Mouse (Mus musculus): Measurements from ENCODE around the gene Pygm. TPM values are rescaled to one million over a fixed set of nuclear protein-coding genes. Genes with fewer than 3 reads are reported as not detected.

Gene Pygm
- polyA plus RNA-seq (2015; fragmentation: Nextera tagmentation; extraction: Ambion mirVana) = 2.5 and 8.9 TPM in 2 replicates

- Histone ChIP-seq H3K27ac (ENCODE audit: low read depth) (no peak within 1 kb of the TSS), H3K4me1 (ENCODE audit: insufficient read depth) (peaks cover 9% of the 10 kb centered on the region; the same call in 1 of the 2 replicates), H3K4me2 (ENCODE audit: low read depth, low read length) (peak within 1 kb of the TSS; percentile 40; the same call in 1 of the 2 replicates), H3K4me3 (ENCODE audit: low read depth, low read length) (no peak within 1 kb of the TSS), H3K36me3 (replicated peaks; ENCODE audit: insufficient read depth, low read length) (no peaks in the 10 kb centered on the region), H3K9ac (replicated peaks) (no peak within 1 kb of the TSS; the same call in 1 of the 2 replicates), H3K27me3 (ENCODE audit: insufficient read depth, low read length) (no peaks in the 10 kb centered on the region), H3K9me3 (ENCODE audit: low read length) (no peaks in the 10 kb centered on the region)
- no peak for DNase-seq
- WGBS (ENCODE audit: insufficient replicate concordance) = 24% methylated on average over 7 of the region's 7 CpGs
- TF ChIP-seq EP300 (IDR thresholded peaks at IDR 0.05; ENCODE audit: low read depth) (no peak), CTCF (IDR thresholded peaks at IDR 0.05; ENCODE audit: low read depth) (no peak)
- no peak for ATAC-seq
Measured at GRCm38 (mm10) chr19:6384128-6384527, at the start of gene Pygm. TSS of gene Pygm (plus strand) at chr19:6384399.

- TF ChIP-seq EP300 (IDR thresholded peaks at IDR 0.05; ENCODE audit: low read depth) (peak; percentile 56; the same call in 1 of the 2 replicates), CTCF (IDR thresholded peaks at IDR 0.05; ENCODE audit: low read depth) (peak; percentile 55)
- peaks cover 37% of the 10 kb centered on the region for H3K4me1 ChIP-seq (ENCODE audit: insufficient read depth)
- peak; percentile 90 for DNase-seq
- peak within 1 kb of the TSS; percentile 99 for H3K4me2 ChIP-seq (ENCODE audit: low read depth, low read length)
- peaks cover 29% of the 10 kb centered on the region for H3K36me3 ChIP-seq (replicated peaks; ENCODE audit: insufficient read depth, low read length)
- no peaks in the 10 kb centered on the region for H3K9me3 ChIP-seq (ENCODE audit: low read length)
- WGBS (ENCODE audit: insufficient replicate concordance) = under 1% methylated on average over 36 of the region's 43 CpGs
- no peaks in the 10 kb centered on the region for H3K27me3 ChIP-seq (ENCODE audit: insufficient read depth, low read length)
- H3K9ac ChIP-seq (replicated peaks) = peak within 1 kb of the TSS; percentile 77
- peak; percentile 90 for ATAC-seq
- H3K27ac ChIP-seq (ENCODE audit: low read depth) = peak within 1 kb of the TSS; percentile 78
- H3K4me3 ChIP-seq (ENCODE audit: low read depth, low read length) = peak within 1 kb of the TSS; percentile 80
Measured at GRCm38 (mm10) chr19:6334673-6335457, 49.3 kb upstream of the Pygm start, which contains the start of gene Men1. TSS of gene Men1 (plus strand) at chr19:6334979.

- Histone ChIP-seq H3K4me1 (ENCODE audit: insufficient read depth) (peaks cover 43% of the 10 kb centered on the region), H3K36me3 (replicated peaks; ENCODE audit: insufficient read depth, low read length) (peaks cover 29% of the 10 kb centered on the region), H3K4me2 (ENCODE audit: low read depth, low read length) (peak overlapping the region; percentile 99), H3K9ac (replicated peaks) (peak overlapping the region; percentile 77), H3K27me3 (ENCODE audit: insufficient read depth, low read length) (no peaks in the 10 kb centered on the region), H3K9me3 (ENCODE audit: low read length) (no peaks in the 10 kb centered on the region), H3K27ac (ENCODE audit: low read depth) (peak overlapping the region; percentile 61), H3K4me3 (ENCODE audit: low read depth, low read length) (peak overlapping the region; percentile 80)
- peak; percentile 31 for ATAC-seq
- peak; percentile 47 for DNase-seq
- TF ChIP-seq EP300 (IDR thresholded peaks at IDR 0.05; ENCODE audit: low read depth) (no peak), CTCF (IDR thresholded peaks at IDR 0.05; ENCODE audit: low read depth) (no peak)
- WGBS (ENCODE audit: insufficient replicate concordance) = under 1% methylated on average over 24 of the region's 25 CpGs
Measured at GRCm38 (mm10) chr19:6335458-6335827, 48.8 kb upstream of the Pygm start.

GRCm38 (mm10) chr19:6336920-6337319, 47.3 kb upstream of the Pygm start:
- Histone ChIP-seq H3K9me3 (ENCODE audit: low read length) (no peaks in the 10 kb centered on the region), H3K27me3 (ENCODE audit: insufficient read depth, low read length) (no peaks in the 10 kb centered on the region), H3K4me2 (ENCODE audit: low read depth, low read length) (peak overlapping the region; percentile 99; the same call in 1 of the 2 replicates), H3K4me3 (ENCODE audit: low read depth, low read length) (no peak overlapping the region), H3K36me3 (replicated peaks; ENCODE audit: insufficient read depth, low read length) (peaks cover 29% of the 10 kb centered on the region), H3K27ac (ENCODE audit: low read depth) (no peak overlapping the region), H3K4me1 (ENCODE audit: insufficient read depth) (peaks cover 48% of the 10 kb centered on the region), H3K9ac (replicated peaks) (no peak overlapping the region)
- no peak for ATAC-seq
- TF ChIP-seq CTCF (IDR thresholded peaks at IDR 0.05; ENCODE audit: low read depth) = no peak
- no peak for TF ChIP-seq EP300 (IDR thresholded peaks at IDR 0.05; ENCODE audit: low read depth)
- WGBS (ENCODE audit: insufficient replicate concordance) = 91% methylated on average over 10 of the region's 10 CpGs
- no peak for DNase-seq

DNA sequence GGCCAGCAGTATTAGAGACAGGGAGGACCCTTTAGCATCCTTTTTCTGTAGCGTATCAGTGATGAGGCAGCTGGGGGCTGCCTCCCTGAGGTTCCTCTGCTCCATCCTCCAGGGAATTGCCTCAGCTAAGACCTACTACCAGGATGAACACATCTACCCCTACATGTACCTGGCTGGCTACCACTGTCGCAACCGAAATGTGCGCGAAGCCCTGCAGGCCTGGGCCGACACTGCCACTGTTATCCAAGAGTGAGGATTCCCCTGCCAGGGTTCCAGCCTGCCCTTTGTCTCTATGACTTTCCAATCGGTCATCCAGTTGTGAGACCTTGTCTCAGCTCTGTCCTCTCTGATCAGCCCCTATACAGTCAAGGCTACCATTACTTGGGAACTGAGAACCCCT, 46.0 kb upstream of the Pygm start:
- Histone ChIP-seq H3K4me3 (ENCODE audit: low read depth, low read length) (no peak overlapping the region), H3K4me1 (ENCODE audit: insufficient read depth) (peaks cover 54% of the 10 kb centered on the region), H3K9ac (replicated peaks) (no peak overlapping the region), H3K27ac (ENCODE audit: low read depth) (no peak overlapping the region), H3K27me3 (ENCODE audit: insufficient read depth, low read length) (no peaks in the 10 kb centered on the region), H3K36me3 (replicated peaks; ENCODE audit: insufficient read depth, low read length) (peaks cover 30% of the 10 kb centered on the region), H3K9me3 (ENCODE audit: low read length) (no peaks in the 10 kb centered on the region), H3K4me2 (ENCODE audit: low read depth, low read length) (no peak overlapping the region)
- DNase-seq = no peak
- TF ChIP-seq CTCF (IDR thresholded peaks at IDR 0.05; ENCODE audit: low read depth) (no peak), EP300 (IDR thresholded peaks at IDR 0.05; ENCODE audit: low read depth) (no peak)
- 93% methylated on average over 7 of the region's 7 CpGs for WGBS (ENCODE audit: insufficient replicate concordance)
- ATAC-seq = no peak

GRCm38 (mm10) chr19:6338716-6339115, 45.5 kb upstream of the Pygm start:
- no peak for ATAC-seq
- Histone ChIP-seq H3K4me1 (ENCODE audit: insufficient read depth) (peaks cover 56% of the 10 kb centered on the region), H3K27ac (ENCODE audit: low read depth) (no peak overlapping the region), H3K9me3 (ENCODE audit: low read length) (no peaks in the 10 kb centered on the region), H3K4me2 (ENCODE audit: low read depth, low read length) (no peak overlapping the region), H3K4me3 (ENCODE audit: low read depth, low read length) (no peak overlapping the region), H3K27me3 (ENCODE audit: insufficient read depth, low read length) (no peaks in the 10 kb centered on the region), H3K9ac (replicated peaks) (no peak overlapping the region), H3K36me3 (replicated peaks; ENCODE audit: insufficient read depth, low read length) (peaks cover 31% of the 10 kb centered on the region)
- WGBS (ENCODE audit: insufficient replicate concordance) = 89% methylated on average over 11 of the region's 11 CpGs
- TF ChIP-seq CTCF (IDR thresholded peaks at IDR 0.05; ENCODE audit: low read depth) = no peak
- TF ChIP-seq EP300 (IDR thresholded peaks at IDR 0.05; ENCODE audit: low read depth) = no peak
- DNase-seq = no peak
